Comparison of ENCODE assay signal across 8 mouse cellular contexts in the genomic region with DNA sequence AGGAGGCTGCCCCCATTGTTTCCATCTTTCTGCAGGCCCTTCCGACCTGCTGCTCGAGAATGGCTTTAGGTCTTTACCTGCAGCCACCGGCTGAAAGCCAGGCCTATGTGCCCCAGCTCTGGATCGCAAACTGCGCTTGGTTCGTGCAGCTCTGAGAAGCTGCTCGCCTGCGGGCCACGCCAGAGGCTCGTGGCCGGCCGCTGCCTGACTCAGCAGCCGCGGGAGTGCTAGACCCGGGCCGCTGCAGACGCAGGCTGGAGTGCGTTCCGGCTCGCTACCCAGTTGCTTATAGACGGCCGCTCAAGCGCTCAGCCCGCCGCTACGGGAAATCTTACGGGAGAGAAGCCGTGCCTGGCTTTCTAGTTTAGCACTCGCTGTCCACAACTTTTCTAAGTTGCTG. TPM values are rescaled to one million over a fixed set of nuclear protein-coding genes. Genes with fewer than 3 reads are reported as not detected.
A peak's percentile ranks its signal among the peaks of the same experiment; 100 is the strongest.
DNase-seq lines count a peak whose midpoint lies in the region; ATAC-seq and TF ChIP-seq lines count a peak whose summit lies in the region.

No protein-coding gene starts in this region.

- peak overlapping the region; percentile 98 for H3K4me3 ChIP-seq in G1E (ENCODE audit: low read depth, low read length)
- H3K4me3 ChIP-seq in erythroblast, embryonic 14.5 days (replicated peaks): peak overlapping the region; percentile 70
- H3K4me3 ChIP-seq in midbrain, postnatal 0 days (ENCODE audit: low read depth, low read length): peak overlapping the region; percentile 94

- WGBS in midbrain, postnatal 0 days: under 1% methylated on average over 29 of the region's 29 CpGs

- DNase-seq in embryo, embryonic 10.5 days (ENCODE audit: low spot score): peak; percentile 41
- DNase-seq in embryo, embryonic 10 days (ENCODE audit: low spot score): no peak
- no peak for DNase-seq in G1E (ENCODE audit: low spot score)
- DNase-seq in kidney, postnatal 25 days: peak; percentile 51 to 70
- no peak for DNase-seq in midbrain, postnatal 0 days (ENCODE audit: low spot score)
- no peak for DNase-seq in urinary bladder, adult 2 months (ENCODE audit: low spot score)
- DNase-seq in right cerebral cortex, postnatal 4 days: no peak

- H3K4me2 ChIP-seq in midbrain, postnatal 0 days (ENCODE audit: low read depth, low read length, poor library complexity, severe bottlenecking): peak overlapping the region; percentile 93

- H3K9ac ChIP-seq in midbrain, postnatal 0 days (replicated peaks; ENCODE audit: low read length, poor library complexity, severe bottlenecking): peak overlapping the region; percentile 69

- H3K4me1 ChIP-seq in G1E (ENCODE audit: insufficient read depth, low read depth, low read length): peaks cover 56% of the 10 kb centered on the region
- peaks cover 61% of the 10 kb centered on the region for H3K4me1 ChIP-seq in erythroblast, embryonic 14.5 days (ENCODE audit: control insufficient read depth)
- H3K4me1 ChIP-seq in midbrain, postnatal 0 days (ENCODE audit: insufficient read depth, low read length): peaks cover 18% of the 10 kb centered on the region

- peaks cover 50% of the 10 kb centered on the region for H3K36me3 ChIP-seq in G1E (replicated peaks)
- peaks cover 34% of the 10 kb centered on the region for H3K36me3 ChIP-seq in erythroblast, embryonic 14.5 days (ENCODE audit: control insufficient read depth)
- H3K36me3 ChIP-seq in midbrain, postnatal 0 days (ENCODE audit: insufficient read depth, low read length): no peaks in the 10 kb centered on the region; the same call in 1 of the 2 replicates

- peak overlapping the region; percentile 38; the same call in 1 of the 2 replicates for H3K27ac ChIP-seq in midbrain, postnatal 0 days (ENCODE audit: low read depth, low read length)

- H3K27me3 ChIP-seq in G1E (ENCODE audit: insufficient read depth, low read length): no peaks in the 10 kb centered on the region
- no peaks in the 10 kb centered on the region for H3K27me3 ChIP-seq in erythroblast, embryonic 14.5 days (ENCODE audit: control insufficient read depth)
- H3K27me3 ChIP-seq in midbrain, postnatal 0 days (ENCODE audit: insufficient read depth, low read length): no peaks in the 10 kb centered on the region

- no peak for TF ChIP-seq CTCF in G1E (IDR thresholded peaks at IDR 0.05; ENCODE audit: low read depth, low read length)
- no peak for TF ChIP-seq CTCF in midbrain, postnatal 0 days (IDR thresholded peaks at IDR 0.05)

- no peak for ATAC-seq in G1E (ENCODE audit: extremely low read depth, insufficient number of reproducible peaks, low FRiP score, poor library complexity, severe bottlenecking)
- no peak for ATAC-seq in midbrain, postnatal 0 days (ENCODE audit: low FRiP score)

- H3K9me3 ChIP-seq in G1E (replicated peaks): no peaks in the 10 kb centered on the region
- no peaks in the 10 kb centered on the region for H3K9me3 ChIP-seq in erythroblast, embryonic 14.5 days (ENCODE audit: control insufficient read depth, low read length)
- no peaks in the 10 kb centered on the region for H3K9me3 ChIP-seq in midbrain, postnatal 0 days (ENCODE audit: low read length)

RNA-seq across cellular contexts. Expression of a gene that starts 0.7 kb away (rescaled TPM):
- total RNA-seq in G1E (2014; fragmentation: Nextera tagmentation) (44.7 and 48.2 TPM in 2 replicates), G1E (2017) (32.3 and 36.4 TPM in 2 replicates)
- 69.3 and 75.9 TPM in 2 replicates for polyA plus RNA-seq in G1E (2012)
- 1.0 and 1.2 TPM in 2 replicates for polyA plus RNA-seq in erythroblast, embryonic 14.5 days (2012)
- total RNA-seq in midbrain, postnatal 0 days (2014; rRNA removed): 23.7 and 27.8 TPM in 2 replicates
- polyA plus RNA-seq in midbrain, postnatal 0 days (2015; fragmentation: Nextera tagmentation; extraction: Ambion mirVana): 15.2 and 16.5 TPM in 2 replicates
- polyA plus RNA-seq in urinary bladder, adult 2 months (2012; rRNA removed): 27.1 and 28.1 TPM in 2 replicates

RNA-seq across cellular contexts. Expression of a gene that starts 22.7 kb away (rescaled TPM):
- total RNA-seq in G1E (2014; fragmentation: Nextera tagmentation): 93.3 and 107 TPM in 2 replicates
- total RNA-seq in G1E (2017): 108 and 128 TPM in 2 replicates
- 6.2 and 13.5 TPM in 2 replicates for polyA plus RNA-seq in G1E (2012)
- polyA plus RNA-seq in erythroblast, embryonic 14.5 days (2012): 5.7 and 9.8 TPM in 2 replicates
- total RNA-seq in midbrain, postnatal 0 days (2014; rRNA removed): 163 and 242 TPM in 2 replicates
- polyA plus RNA-seq in midbrain, postnatal 0 days (2015; fragmentation: Nextera tagmentation; extraction: Ambion mirVana): 42.0 and 46.2 TPM in 2 replicates
- polyA plus RNA-seq in urinary bladder, adult 2 months (2012; rRNA removed): 22.0 and 27.2 TPM in 2 replicates

RNA-seq across cellular contexts. Expression of a gene that starts 22.7 kb away (rescaled TPM):
- total RNA-seq in G1E (2014; fragmentation: Nextera tagmentation) (not detected in 2 replicates), G1E (2017) (0.11 and 0.12 TPM in 2 replicates)
- polyA plus RNA-seq in G1E (2012): 0.12 and 7.5 TPM in 2 replicates
- polyA plus RNA-seq in erythroblast, embryonic 14.5 days (2012): 0.14 TPM in 1 of 2 replicates, not detected in the other
- 2.2 and 6.2 TPM in 2 replicates for total RNA-seq in midbrain, postnatal 0 days (2014; rRNA removed)
- 0.67 and 0.72 TPM in 2 replicates for polyA plus RNA-seq in midbrain, postnatal 0 days (2015; fragmentation: Nextera tagmentation; extraction: Ambion mirVana)
- polyA plus RNA-seq in urinary bladder, adult 2 months (2012; rRNA removed): 0.23 and 0.49 TPM in 2 replicates

RNA-seq across cellular contexts. Expression of a gene that starts 28.4 kb away (rescaled TPM):
- total RNA-seq in G1E (2014; fragmentation: Nextera tagmentation) (2.7 and 23.2 TPM in 2 replicates), G1E (2017) (6.0 and 7.1 TPM in 2 replicates)
- 0.20 TPM in 1 of 2 replicates, not detected in the other for polyA plus RNA-seq in G1E (2012)
- polyA plus RNA-seq in erythroblast, embryonic 14.5 days (2012): 5.1 and 5.4 TPM in 2 replicates
- 552 and 1,117 TPM in 2 replicates for total RNA-seq in midbrain, postnatal 0 days (2014; rRNA removed)
- 114 and 126 TPM in 2 replicates for polyA plus RNA-seq in midbrain, postnatal 0 days (2015; fragmentation: Nextera tagmentation; extraction: Ambion mirVana)
- 1.3 and 2.2 TPM in 2 replicates for polyA plus RNA-seq in urinary bladder, adult 2 months (2012; rRNA removed)

RNA-seq across cellular contexts. Expression of a gene that starts 38.4 kb away (rescaled TPM):
- 55.7 and 55.8 TPM in 2 replicates for total RNA-seq in G1E (2014; fragmentation: Nextera tagmentation)
- 72.8 and 106 TPM in 2 replicates for total RNA-seq in G1E (2017)
- polyA plus RNA-seq in G1E (2012): 225 and 312 TPM in 2 replicates
- polyA plus RNA-seq in erythroblast, embryonic 14.5 days (2012): 58.5 and 75.1 TPM in 2 replicates
- total RNA-seq in midbrain, postnatal 0 days (2014; rRNA removed): 925 and 964 TPM in 2 replicates
- polyA plus RNA-seq in midbrain, postnatal 0 days (2015; fragmentation: Nextera tagmentation; extraction: Ambion mirVana): 700 and 703 TPM in 2 replicates
- polyA plus RNA-seq in urinary bladder, adult 2 months (2012; rRNA removed): 137 and 140 TPM in 2 replicates

Comparison
In these comparisons a context has a peak if more than half of its experiments do, and no peak if none do; other contexts are left out.
1. DNase-seq: peak in embryo, embryonic 10.5 days (single experiment) and kidney, postnatal 25 days (2 of 2); none in embryo, embryonic 10 days (single experiment), G1E (single experiment), midbrain, postnatal 0 days (single experiment), urinary bladder, adult 2 months (single experiment) and right cerebral cortex, postnatal 4 days (single experiment).
2. Peak in every context shown above with its lines, with median percentiles within 50 percentile points of each other: H3K4me3 ChIP-seq.